Mouse (Mus musculus): ENCODE results near the gene Olfr56.
"Not testable (repeated sequence)": the region's sequence is repeated elsewhere in the genome, so short reads cannot be mapped to it uniquely, and the experiment has no call there.

Gene Olfr56

DNA sequence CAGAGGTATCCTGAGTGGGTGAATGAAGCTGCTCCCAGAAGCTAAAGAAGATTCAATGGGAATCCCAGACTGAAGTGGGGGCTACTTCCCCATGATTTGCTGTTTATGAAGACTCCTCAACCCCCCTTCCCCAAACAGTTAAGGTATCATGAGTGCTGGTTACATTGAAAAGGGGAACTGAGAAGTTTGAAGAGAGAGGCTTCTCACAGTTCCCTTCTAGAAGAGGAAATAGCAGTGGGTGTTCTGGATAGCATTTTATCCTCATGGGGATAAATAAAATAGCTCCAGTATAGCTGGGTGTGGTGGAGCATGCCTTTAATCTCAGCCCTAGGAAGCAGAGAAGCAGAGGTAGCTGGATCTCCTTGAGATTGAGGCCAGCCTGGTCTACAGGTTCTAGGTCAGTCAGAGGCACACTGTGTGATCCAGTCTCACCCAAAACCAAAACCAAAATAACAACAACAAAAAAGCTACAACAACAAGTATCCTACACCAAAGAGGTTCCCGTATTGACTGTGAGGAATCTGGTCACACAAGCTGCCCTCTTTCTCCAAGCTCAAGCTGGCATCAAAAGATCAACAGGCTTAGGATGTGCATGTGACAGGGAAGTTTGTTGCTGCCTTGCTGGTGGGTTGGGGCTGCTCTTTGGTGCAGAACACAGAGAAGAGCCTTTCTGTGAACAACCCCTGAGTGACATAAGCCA lies at the start of gene Olfr56:
Gene Olfr56 (plus strand): TSS at position 650 of the 700 bp plus-strand sequence.
- in situ Hi-C loops (cut with MboI, MseI): loop anchor here (10.0 kb wide), 1 partner anchor 106 kb away; no protein-coding TSS in a partner anchor

DNA sequence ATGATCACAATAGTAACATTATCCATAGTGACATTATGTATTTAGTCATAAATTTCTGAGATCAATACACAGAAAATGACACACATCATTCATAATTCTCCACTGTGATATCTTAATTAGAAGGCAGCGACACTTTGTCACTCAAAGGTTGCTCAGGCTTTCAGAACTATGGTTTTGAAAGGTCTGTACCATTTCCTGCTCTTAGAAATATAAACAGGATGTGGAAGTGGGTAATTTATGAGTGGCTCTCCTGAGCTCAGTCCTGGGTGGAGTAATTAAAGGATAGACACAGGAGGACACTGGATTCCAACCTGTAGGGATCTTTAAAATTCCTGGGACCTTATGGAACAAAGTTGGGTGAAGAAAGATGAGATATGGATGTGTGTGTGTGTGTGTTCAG lies 45.3 kb upstream of the Olfr56 start:
- in situ Hi-C loops (cut with MboI, MseI): not testable (repeated sequence)

DNA sequence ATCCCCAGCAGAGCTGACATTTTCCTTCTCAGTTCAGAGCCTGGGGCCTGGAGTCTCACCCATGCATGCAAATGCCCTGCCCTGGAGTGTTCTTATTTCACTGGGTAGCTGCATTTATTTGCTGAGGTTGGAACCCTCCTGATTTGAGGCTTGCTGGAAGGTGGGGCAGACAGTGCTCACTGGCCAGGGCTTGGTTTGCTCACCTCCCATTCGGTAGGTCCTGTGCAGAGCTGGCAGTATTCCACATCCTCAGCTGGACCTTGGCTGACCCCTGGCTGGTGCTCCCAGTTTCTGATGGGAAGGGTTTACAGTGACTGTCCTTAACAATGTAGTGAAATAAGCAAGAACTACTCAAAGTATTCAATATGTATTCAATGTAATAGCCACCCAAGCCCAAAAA lies 44.8 kb upstream of the Olfr56 start:
- in situ Hi-C loops (cut with MboI, MseI): not testable (repeated sequence)

DNA sequence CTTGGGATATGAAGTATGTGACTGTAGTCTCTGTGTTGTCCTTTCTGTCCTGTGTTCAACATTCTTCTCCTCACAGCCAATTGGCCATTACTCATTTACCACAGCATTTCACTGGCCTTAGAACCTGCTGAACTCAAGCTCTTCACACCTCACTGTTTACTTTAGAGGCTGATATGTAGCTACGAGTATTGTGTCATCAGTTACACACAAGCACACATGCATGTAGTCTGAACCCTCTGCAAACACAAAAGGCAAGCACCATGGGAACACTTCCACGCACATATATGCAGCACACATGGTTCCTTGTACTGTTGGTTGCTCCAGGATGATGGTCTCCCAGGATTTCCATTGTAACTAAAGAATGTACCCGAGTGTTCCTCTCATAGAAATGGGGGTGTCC lies 43.4 kb upstream of the Olfr56 start:
- in situ Hi-C loops (cut with MboI, MseI): loop anchor here (5.0 kb wide), 1 partner anchor 72 kb away; no protein-coding TSS in a partner anchor

DNA sequence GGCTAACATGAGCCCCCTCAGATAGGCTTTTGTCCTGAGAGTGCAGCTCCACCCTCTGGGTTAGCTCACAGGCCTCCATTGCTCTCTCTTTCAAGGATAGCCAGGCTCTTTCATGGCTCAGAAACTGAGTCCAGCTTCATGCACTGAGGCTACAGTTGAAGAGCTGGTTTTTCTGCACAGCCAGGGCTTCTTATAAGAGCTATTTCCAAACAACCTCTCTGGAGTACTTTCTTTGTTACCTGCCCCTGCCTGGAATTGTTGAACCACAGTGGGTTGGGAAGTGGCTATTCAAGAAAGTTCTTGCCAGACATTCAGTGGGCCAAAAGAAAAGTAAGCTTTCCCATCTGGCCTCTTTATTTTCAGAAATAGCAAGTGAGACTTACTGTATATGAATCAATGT lies 39.4 kb upstream of the Olfr56 start:
- in situ Hi-C loops (cut with MboI, MseI): loop anchor here (5.0 kb wide), 1 partner anchor 68 kb away; no protein-coding TSS in a partner anchor

DNA sequence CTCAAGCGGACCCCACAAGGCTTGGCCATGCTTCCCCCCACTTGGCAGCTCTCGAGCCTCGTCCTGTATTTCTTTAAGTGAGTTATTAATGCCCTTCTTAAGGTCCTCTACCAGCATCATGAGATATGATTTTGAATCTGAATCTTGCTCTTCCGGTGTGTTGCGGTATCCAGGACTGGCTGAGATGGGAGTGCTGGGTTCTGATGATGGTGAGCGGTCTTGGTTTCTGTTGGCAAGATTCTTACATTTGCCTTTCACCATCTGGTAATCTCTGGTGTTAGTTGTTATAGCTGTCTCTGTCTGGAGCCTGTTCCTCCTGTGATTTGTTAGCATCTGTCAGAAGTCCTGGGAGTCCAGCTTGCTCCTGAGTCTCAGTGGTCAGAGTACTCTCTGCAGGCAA lies 32.6 kb upstream of the Olfr56 start, which contains the start of gene Psme2b:
Gene Psme2b (minus strand): TSS at position 101 of the 400 bp plus-strand sequence.
- in situ Hi-C loops (cut with MboI, MseI): not testable (repeated sequence)

DNA sequence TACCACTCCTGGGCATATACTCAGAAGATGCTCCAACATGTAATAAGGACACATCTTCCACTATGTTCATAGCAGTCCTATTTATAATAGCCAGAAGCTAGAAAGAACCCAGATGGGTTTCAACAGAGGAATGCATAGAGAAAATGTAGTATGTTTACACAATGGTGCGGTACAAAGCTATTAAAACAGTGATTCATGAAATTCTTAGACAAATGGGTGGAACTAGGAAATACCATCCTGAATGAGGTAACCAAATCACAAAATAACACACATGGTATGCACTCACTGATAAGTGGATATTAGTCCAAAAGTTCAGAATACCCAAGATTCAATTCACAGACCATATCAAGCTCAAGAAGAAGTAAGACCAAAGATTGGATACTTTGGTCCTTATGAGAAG lies 4.0 kb upstream of the Olfr56 start:
- in situ Hi-C loops (cut with MboI, MseI): loop anchor here (10.0 kb wide), 1 partner anchor 110 kb away; no protein-coding TSS in a partner anchor

DNA sequence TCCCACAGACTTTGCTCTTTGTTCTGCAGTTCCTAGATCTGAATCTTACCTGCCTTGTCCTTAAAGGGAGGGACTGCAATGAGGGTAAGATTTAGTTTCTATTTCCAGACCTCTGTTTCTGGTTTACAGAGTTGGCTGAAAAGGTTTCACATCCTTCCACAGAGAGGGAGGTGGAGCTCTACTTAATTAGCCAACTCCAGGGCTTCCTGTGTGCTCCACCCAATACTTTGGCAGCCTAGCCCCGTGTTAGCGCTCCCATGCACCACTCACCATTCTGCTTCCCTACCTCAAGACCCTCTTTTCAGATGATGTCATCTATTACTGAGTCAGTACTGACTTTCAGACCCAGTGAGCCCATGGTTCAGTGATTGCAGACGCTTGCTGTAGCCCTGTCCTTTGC lies 562 bp downstream of the Olfr56 start, which contains the start of gene 9930111J21Rik1:
Gene 9930111J21Rik1 (minus strand): TSS at position 148 of the 400 bp plus-strand sequence.
- in situ Hi-C loops (cut with MboI, MseI): loop anchor here (10.0 kb wide), 1 partner anchor 106 kb away; no protein-coding TSS in a partner anchor

DNA sequence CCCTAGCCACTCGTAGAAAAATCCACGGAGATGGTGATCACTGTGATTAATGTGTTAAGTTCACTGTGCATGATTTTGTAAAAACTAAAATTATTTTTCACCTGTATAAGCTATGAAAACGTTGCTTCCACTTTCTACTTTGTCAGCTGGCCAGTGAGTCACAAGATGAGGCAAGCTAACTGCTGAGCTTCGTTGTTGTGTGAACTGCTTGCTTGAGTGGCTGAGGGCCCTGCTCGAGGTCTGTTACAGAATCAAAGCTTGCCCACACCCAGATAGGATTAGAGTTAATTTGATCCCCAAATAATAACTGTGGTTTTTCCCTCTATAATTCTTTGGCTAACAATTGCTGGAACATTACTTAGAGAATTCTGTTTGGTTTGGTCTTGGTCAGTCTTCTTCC lies 1.4 kb downstream of the Olfr56 start:
- in situ Hi-C loops (cut with MboI, MseI): not testable (repeated sequence)

DNA sequence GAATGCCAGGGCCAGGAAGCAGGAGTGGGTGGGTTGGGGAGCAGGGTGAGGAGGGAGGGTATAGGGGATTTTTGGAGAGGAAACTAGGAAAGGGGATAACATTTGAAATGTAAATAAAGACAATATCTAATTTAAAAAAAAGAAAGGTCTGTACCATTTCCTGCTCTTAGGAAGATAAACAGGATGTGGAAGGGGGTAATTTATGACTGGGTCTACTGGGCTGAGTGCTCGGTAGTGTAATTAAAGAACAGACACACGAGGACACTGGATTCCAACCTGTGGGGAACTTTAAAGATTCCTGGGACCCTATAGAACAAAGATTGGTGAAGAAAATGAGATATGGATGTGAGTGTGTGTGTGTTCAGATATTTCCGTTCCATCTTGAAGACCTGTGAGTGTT lies 4.2 kb downstream of the Olfr56 start:
- in situ Hi-C loops (cut with MboI, MseI): not testable (repeated sequence)

DNA sequence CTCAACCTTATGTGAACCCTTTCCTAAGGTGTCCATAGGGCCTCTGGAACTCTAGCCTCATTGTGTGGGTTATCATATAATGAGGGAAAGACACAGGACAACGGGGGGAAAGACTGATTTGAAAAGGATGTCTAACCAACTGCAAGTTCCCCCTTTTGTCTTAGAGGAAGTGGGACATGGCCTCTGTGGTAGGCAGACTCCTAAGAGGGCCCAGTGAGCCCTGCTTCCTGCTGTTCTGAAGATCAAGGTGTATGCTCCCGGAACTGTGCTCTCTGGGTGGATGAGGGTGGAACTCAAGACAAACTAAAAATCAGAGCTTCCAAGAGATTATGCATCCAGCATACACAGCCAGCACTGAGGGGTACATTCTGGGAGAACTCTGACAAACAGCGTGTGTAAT lies 9.5 kb downstream of the Olfr56 start:
- in situ Hi-C loops (cut with MboI, MseI): not testable (repeated sequence)

DNA sequence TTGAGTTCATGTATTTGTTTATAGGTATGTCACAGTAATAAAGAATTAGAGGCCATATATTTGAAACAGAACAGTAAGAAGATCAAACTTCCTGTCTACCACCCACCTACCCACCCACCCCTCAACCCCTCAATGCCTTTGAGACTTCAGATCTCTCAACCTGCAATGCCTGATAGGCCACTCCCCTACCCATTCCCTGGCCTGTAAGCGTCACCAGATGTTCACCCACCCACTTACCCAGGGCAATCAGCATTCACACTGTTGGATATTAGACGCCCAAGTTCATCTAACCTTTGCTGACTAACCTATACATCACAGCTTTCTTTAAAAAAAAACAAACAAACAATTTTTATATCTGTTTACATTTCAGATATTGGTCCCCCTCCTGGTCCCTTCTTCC lies 11.3 kb downstream of the Olfr56 start:
- in situ Hi-C loops (cut with MboI, MseI): loop anchor here (5.0 kb wide), 1 partner anchor 72 kb away; the partner anchor contains the start of gene Tgtp2

DNA sequence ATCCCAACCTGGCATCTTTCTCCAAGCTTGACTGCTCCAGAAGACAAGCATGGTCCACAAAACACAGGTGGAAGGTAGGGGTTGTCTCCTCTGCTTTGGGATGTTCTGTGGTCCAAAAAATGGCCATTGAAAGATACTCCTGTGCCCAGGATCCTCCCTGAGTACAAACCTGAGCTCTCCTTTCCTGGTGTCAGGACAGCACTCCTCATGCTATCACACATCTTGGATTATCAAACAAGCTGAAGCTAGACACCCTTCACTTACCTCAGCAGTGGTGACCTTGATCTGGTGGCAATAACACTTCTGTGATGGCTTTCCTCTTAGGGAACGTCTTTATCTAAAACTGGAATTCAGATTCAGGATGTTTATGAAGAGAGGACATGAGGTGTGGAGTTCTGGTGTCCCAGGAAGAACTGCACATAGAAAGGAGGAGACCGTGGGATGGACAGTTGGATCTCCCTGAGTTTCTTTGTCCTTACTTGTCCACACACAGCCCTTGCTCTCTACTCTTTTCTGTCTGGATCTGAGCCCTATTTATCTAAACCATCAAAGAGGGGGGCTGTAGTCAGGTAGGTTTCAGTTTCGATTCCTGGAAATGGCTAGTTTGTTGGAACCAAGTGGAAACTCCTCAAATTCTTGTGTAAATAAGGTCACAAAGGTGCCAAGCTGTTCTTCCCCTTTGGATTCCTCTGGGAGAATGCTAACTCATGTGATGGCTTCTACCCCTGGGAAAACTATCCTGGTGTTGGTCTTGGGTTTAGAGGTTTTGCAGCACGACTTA lies 13.2 kb downstream of the Olfr56 start, which contains the start of gene Gm12185:
Gene Gm12185 (minus strand): TSS at position 487 of the 781 bp plus-strand sequence.
- in situ Hi-C loops (cut with MboI, MseI): loop anchor here (5.0 kb wide), 1 partner anchor 70 kb away; the partner anchor contains the start of gene Tgtp2

DNA sequence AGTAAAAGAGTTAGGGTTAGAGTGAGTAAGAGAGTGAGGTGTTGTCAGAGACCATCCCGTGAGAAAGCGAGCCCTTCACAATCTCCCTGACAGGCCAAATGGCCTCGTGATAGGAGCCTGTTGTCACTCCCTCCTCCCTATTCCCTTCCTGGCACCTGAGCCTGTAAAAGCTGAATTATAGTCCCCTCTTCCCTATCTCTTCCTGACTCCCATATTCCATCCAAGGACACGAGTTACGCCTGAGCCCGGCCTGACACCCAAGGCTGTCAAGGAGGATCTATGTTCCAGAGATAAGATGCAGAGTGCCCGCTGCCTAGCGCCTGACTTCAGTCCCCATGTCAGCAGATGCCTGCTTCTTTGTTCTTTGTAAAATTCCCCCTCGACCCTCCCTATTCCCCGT lies 14.6 kb downstream of the Olfr56 start:
- in situ Hi-C loops (cut with MboI, MseI): loop anchor here (5.0 kb wide), 1 partner anchor 69 kb away; the partner anchor contains the start of gene Tgtp2

DNA sequence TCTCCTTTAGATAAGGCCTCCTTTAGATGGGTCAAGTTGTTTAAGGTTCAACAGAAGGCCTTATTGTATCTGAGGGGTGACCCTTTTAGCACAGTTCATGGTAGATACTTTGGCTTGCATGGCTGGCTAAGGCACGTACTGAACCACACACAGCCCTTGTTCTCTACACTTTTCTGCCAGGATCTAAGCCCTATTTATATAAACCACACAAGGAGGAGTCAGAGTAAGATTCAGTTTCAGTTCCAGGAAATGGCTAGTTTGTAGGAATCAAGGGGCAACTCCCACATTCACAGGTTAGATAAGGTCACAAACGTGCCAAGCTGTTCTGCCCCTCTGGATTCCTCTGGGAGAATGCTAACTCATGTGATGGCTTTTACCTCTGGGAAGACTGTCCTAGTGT lies 15.3 kb downstream of the Olfr56 start, which contains the start of gene Tgtp1:
Gene Tgtp1 (minus strand): TSS at position 155 of the 400 bp plus-strand sequence.
- in situ Hi-C loops (cut with MboI, MseI): loop anchor here (5.0 kb wide), 1 partner anchor 68 kb away; the partner anchor contains the start of gene Tgtp2

DNA sequence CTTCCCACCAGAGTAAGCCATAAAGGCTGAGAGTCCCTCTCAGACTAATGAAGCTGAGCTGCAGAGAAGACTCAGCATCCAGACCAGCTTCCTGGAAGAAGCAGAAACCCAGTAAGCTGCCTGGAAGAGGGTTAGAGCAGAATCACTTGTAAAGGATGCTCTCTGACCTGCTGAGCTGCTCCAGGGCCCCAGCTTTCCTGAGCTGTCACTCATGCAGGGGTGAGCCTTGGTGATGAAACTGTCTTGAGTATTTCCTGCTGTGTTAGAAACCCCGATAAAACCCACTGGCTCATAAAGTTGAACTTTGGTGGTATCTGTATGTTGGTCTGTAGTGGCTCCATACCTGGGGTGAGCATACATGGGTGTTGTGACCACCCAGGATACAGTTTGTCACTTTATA lies 21.7 kb downstream of the Olfr56 start:
- in situ Hi-C loops (cut with MboI, MseI): not testable (repeated sequence)

DNA sequence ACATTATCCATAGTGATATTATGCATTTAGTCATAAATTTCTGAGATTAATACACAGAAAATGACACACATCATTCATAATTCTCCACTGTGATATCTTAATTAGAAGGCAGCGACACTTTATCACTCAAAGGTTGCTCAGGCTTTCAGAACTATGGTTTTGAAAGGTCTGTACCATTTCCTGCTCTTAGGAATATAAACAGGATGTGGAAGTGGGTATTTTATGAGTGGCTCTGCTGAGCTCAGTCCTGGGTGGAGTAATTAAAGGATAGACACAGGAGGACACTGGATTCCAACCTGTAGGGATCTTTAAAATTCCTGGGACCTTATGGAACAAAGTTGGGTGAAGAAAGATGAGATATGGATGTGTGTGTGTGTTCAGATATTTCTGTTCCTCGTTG lies 27.6 kb downstream of the Olfr56 start:
- in situ Hi-C loops (cut with MboI, MseI): loop anchor here (5.0 kb wide), 1 partner anchor 69 kb away; no protein-coding TSS in a partner anchor

DNA sequence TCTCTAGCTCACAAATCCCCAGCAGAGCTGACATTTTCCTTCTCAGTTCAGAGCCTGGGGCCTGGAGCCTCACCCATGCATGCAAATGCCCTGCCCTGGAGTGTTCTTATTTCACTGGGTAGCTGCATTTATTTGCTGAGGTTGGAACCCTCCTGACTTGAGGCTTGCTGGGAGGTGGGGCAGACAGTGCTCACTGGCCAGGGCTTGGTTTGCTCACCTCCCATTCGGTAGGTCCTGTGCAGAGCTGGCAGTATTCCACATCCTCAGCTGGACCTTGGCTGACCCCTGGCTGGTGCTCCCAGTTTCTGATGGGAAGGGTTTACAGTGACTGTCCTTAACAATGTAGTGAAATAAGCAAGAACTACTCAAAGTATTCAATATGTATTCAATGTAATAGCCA lies 28.1 kb downstream of the Olfr56 start:
- in situ Hi-C loops (cut with MboI, MseI): loop anchor here (5.0 kb wide), 1 partner anchor 69 kb away; no protein-coding TSS in a partner anchor

DNA sequence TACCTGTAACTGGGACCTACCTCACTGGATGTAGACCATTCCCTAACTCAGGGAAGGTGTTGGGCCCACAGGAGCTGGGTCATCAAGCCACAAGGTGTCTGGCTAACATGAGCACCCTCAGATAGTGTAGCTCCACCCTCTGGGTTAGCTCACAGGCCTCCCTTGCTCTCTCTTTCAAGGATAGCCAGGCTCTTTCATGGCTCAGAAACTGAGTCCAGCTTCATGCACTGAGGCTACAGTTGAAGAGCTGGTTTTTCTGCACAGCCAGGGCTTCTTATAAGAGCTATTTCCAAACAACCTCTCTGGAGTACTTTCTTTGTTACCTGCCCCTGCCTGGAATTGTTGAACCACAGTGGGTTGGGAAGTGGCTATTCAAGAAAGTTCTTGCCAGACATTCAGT lies 33.4 kb downstream of the Olfr56 start:
- in situ Hi-C loops (cut with MboI, MseI): not testable (repeated sequence)

DNA sequence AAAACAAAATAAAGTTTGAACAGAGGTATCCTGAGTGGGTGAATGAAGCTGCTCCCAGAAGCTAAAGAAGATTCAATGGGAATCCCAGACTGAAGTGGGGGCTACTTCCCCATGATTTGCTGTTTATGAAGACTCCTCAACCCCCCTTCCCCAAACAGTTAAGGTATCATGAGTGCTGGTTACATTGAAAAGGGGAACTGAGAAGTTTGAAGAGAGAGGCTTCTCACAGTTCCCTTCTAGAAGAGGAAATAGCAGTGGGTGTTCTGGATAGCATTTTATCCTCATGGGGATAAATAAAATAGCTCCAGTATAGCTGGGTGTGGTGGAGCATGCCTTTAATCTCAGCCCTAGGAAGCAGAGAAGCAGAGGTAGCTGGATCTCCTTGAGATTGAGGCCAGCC lies 71.4 kb downstream of the Olfr56 start:
- in situ Hi-C loops (cut with MboI, MseI): not testable (repeated sequence)

DNA sequence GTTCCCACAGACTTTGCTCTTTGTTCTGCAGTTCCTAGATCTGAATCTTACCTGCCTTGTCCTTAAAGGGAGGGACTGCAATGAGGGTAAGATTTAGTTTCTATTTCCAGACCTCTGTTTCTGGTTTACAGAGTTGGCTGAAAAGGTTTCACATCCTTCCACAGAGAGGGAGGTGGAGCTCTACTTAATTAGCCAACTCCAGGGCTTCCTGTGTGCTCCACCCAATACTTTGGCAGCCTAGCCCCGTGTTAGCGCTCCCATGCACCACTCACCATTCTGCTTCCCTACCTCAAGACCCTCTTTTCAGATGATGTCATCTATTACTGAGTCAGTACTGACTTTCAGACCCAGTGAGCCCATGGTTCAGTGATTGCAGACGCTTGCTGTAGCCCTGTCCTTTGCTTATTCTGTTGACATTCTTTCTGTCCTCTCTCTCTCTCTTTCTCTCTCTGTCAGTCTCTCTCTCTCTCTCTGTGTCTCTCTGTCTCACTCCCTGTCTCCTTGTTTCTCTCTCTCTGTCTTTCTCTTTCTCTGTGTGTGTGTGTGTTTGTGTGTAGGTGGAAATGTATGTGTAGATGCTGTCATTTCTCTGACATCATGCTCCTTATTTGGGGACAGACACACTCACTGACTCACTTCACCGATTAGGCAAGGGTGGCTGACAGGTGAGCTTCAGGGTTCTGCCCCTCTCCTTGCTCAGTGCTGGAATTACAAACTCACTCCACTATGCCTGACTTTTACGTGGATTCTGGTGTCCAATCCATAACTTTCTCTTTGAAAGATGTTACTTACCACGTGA lies 72.6 kb downstream of the Olfr56 start, which contains the start of gene 9930111J21Rik2:
Gene 9930111J21Rik2 (minus strand): TSS at position 150 of the 799 bp plus-strand sequence.
- in situ Hi-C loops (cut with MboI, MseI): not testable (repeated sequence)
